In the genomic region with DNA sequence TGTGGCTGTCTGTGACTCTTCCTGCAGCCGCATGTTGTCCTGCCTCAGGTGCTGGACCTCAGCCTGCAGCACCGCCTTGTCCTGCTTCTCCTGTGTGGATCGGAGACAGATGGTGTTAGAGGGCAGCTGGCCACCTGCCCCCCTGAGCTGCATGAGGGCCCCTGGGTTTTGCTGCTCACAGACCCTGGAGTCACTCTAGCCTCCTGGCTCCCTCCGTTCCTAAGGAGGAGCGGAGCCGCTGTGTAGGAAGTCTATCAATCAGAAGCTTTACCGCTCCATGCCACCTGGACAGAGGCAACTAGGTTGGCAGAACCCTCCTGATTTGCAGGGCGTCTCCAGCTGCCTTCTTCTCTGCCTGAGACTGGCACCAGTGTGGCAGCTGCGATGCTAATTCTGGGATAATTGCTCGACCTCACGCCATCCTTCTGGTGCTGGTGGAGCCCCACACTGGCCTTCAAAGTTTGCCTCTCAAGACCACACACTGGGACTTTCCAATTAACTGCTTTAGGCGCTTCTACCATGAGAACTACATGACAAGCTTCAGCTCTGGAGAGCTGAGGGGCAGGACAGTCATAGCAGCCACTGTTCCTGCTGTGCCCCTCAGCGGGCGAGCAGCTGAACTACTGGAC, we compare ENCODE assay signal across 16 mouse cellular contexts.
A peak's percentile ranks its signal among the peaks of the same experiment; 100 is the strongest.
DNase-seq lines count a peak whose midpoint lies in the region; ATAC-seq lines count a peak whose summit lies in the region.
"Had no signal": no experiment of that assay in that cellular context is flagged by ENCODE, and none has a peak within 500 bp of the region (broad histone marks: within the 10 kb centered on the region; RNA-seq: fewer than 3 reads in every experiment).

No protein-coding gene starts in this region.

- DNase-seq in hindbrain, embryonic 11.5 days (ENCODE audit: low spot score), result no peak
- DNase-seq in cerebellum, adult 11 months, result peak; percentile 43
- peak; percentile 52 for DNase-seq in cerebellum, adult 9-11 months
- peak; percentile 50 for DNase-seq in retina, embryonic 14.5 days (ENCODE audit: low spot score)
- DNase-seq in spleen, adult 12 weeks (ENCODE audit: low spot score), result no peak
- no peak for DNase-seq in lung, adult 18-20 months
- DNase-seq: adrenal gland, postnatal 36 days; gastrocnemius, postnatal 14 days; kidney, postnatal 4 days; lung, embryonic 14.5 days had no signal

- WGBS in hindbrain, embryonic 12.5 days, result 78% methylated on average over 14 of the region's 14 CpGs
- WGBS in hindbrain, embryonic 11.5 days, result 84% methylated on average over 14 of the region's 14 CpGs

- no peak overlapping the region for H3K4me3 ChIP-seq in hindbrain, embryonic 12.5 days
- H3K4me3 ChIP-seq in hindbrain, embryonic 11.5 days (ENCODE audit: low read depth, low read length), result no peak overlapping the region
- H3K4me3 ChIP-seq: embryonic facial prominence, embryonic 10.5 days; intestine, embryonic 15.5 days; midbrain, embryonic 13.5 days; myocyte had no signal

- H3K4me2 ChIP-seq in hindbrain, embryonic 12.5 days (replicated peaks), result no peak overlapping the region
- H3K4me2 ChIP-seq in hindbrain, embryonic 11.5 days (replicated peaks; ENCODE audit: low read depth, low read length), result no peak overlapping the region
- H3K4me2 ChIP-seq: intestine, embryonic 15.5 days; liver, embryonic 11.5 days; lung, embryonic 14.5 days; midbrain, embryonic 13.5 days had no signal

- no peak for ATAC-seq in hindbrain, embryonic 12.5 days (ENCODE audit: low FRiP score)
- ATAC-seq in hindbrain, embryonic 11.5 days (ENCODE audit: low FRiP score), result no peak
- ATAC-seq: intestine, embryonic 15.5 days; midbrain, embryonic 13.5 days had no signal

- H3K9ac ChIP-seq in hindbrain, embryonic 12.5 days, result 0 out of 2 replicates have a peak overlapping the region, but pooled peaks have one; percentile 4
- no peak overlapping the region for H3K9ac ChIP-seq in hindbrain, embryonic 11.5 days (ENCODE audit: low read depth, low read length)
- H3K9ac ChIP-seq: intestine, embryonic 15.5 days; lung, embryonic 14.5 days; midbrain, embryonic 13.5 days had no signal

- H3K27ac ChIP-seq in hindbrain, embryonic 12.5 days, result no peak overlapping the region
- no peak overlapping the region for H3K27ac ChIP-seq in hindbrain, embryonic 11.5 days (ENCODE audit: low read depth, low read length)
- H3K27ac ChIP-seq: intestine, embryonic 15.5 days; midbrain, embryonic 13.5 days had no signal

- H3K4me1 ChIP-seq in hindbrain, embryonic 12.5 days, result peaks cover 23% of the 10 kb centered on the region
- no peaks in the 10 kb centered on the region for H3K4me1 ChIP-seq in hindbrain, embryonic 11.5 days (replicated peaks; ENCODE audit: control insufficient read depth, insufficient read depth, low read length)
- H3K4me1 ChIP-seq: intestine, embryonic 15.5 days had no signal

- H3K27me3 ChIP-seq in hindbrain, embryonic 12.5 days, result peaks cover 4% of the 10 kb centered on the region; the same call in 1 of the 2 replicates
- H3K27me3 ChIP-seq in hindbrain, embryonic 11.5 days (ENCODE audit: control insufficient read depth, insufficient read depth, low read length), result no peaks in the 10 kb centered on the region
- H3K27me3 ChIP-seq: intestine, embryonic 15.5 days; midbrain, embryonic 13.5 days had no signal

- H3K9me3 ChIP-seq in hindbrain, embryonic 12.5 days (replicated peaks), result no peaks in the 10 kb centered on the region
- H3K9me3 ChIP-seq in hindbrain, embryonic 11.5 days (ENCODE audit: control insufficient read depth, low read length), result no peaks in the 10 kb centered on the region
- H3K9me3 ChIP-seq: embryonic facial prominence, embryonic 10.5 days; intestine, embryonic 15.5 days; midbrain, embryonic 13.5 days had no signal

- H3K36me3 ChIP-seq in hindbrain, embryonic 12.5 days, result peaks cover 51% of the 10 kb centered on the region
- H3K36me3 ChIP-seq in hindbrain, embryonic 11.5 days (ENCODE audit: control insufficient read depth, insufficient read depth, low read length), result 0 out of 2 replicates have a peak, but pooled peaks cover 2% of the 10 kb centered on the region

Comparison
In these comparisons a context has a peak if more than half of its experiments do, and no peak if none do; other contexts are left out.
1. DNase-seq: peak in cerebellum, adult 11 months (single experiment), cerebellum, adult 9-11 months (single experiment) and retina, embryonic 14.5 days (single experiment); none in hindbrain, embryonic 11.5 days (single experiment), spleen, adult 12 weeks (single experiment) and lung, adult 18-20 months (0 of 2).